Mouse (Mus musculus) embryo, embryonic 10.5 days (tissue): Measurements from ENCODE around the gene Myrip.
"Not testable (repeated sequence)": the region's sequence is repeated elsewhere in the genome, so short reads cannot be mapped to it uniquely, and the experiment has no call there.

Experiments used
- DNase-seq: peaks from one replicate; pipeline ENCODE4 v3.0.0-alpha.2; 2015; ENCODE audit warnings: low spot score

Myrip gene

GRCm38 (mm10) chr9:120301213-120301612 is at the start of gene Myrip:
Gene Myrip, plus strand, starts transcription at chr9:120301513.
- not testable (repeated sequence) for DNase-seq

GRCm38 (mm10) chr9:120259805-120260204 is 41.5 kb upstream of the Myrip start:
- no peak for DNase-seq

- DNase-seq = no peak
Observed at GRCm38 (mm10) chr9:120263994-120264393, 37.3 kb upstream of the Myrip start.

GRCm38 (mm10) chr9:120273083-120273482 is 28.2 kb upstream of the Myrip start:
- no peak for DNase-seq

GRCm38 (mm10) chr9:120275226-120275625 is 26.1 kb upstream of the Myrip start:
- no peak for DNase-seq

GRCm38 (mm10) chr9:120281147-120281546 is 20.2 kb upstream of the Myrip start:
- no peak for DNase-seq

GRCm38 (mm10) chr9:120282461-120283047 is 18.8 kb upstream of the Myrip start:
- no peak for DNase-seq

GRCm38 (mm10) chr9:120283556-120283955 is 17.8 kb upstream of the Myrip start:
- no peak for DNase-seq

- DNase-seq = no peak
Observed at GRCm38 (mm10) chr9:120288011-120288410, 13.3 kb upstream of the Myrip start.

- DNase-seq = no peak
Observed at GRCm38 (mm10) chr9:120290375-120290774, 10.9 kb upstream of the Myrip start.

GRCm38 (mm10) chr9:120292488-120292887 is 8.8 kb upstream of the Myrip start:
- DNase-seq = no peak

- no peak for DNase-seq
Observed at GRCm38 (mm10) chr9:120295527-120295926, 5.8 kb upstream of the Myrip start.

- DNase-seq = no peak
Observed at GRCm38 (mm10) chr9:120296938-120297337, 4.4 kb upstream of the Myrip start.

- no peak for DNase-seq
Observed at GRCm38 (mm10) chr9:120299429-120299828, 1.9 kb upstream of the Myrip start.

GRCm38 (mm10) chr9:120302980-120303452 is 1.7 kb downstream of the Myrip start:
- peak; percentile 12 for DNase-seq

GRCm38 (mm10) chr9:120303453-120304299 is 2.4 kb downstream of the Myrip start:
- peak; percentile 56 for DNase-seq

- DNase-seq = peak; percentile 21
Observed at GRCm38 (mm10) chr9:120304300-120305137, 3.2 kb downstream of the Myrip start.

GRCm38 (mm10) chr9:120315171-120315570 is 13.9 kb downstream of the Myrip start:
- DNase-seq = no peak

GRCm38 (mm10) chr9:120319099-120319498 is 17.8 kb downstream of the Myrip start:
- DNase-seq = no peak

- DNase-seq = no peak
Observed at GRCm38 (mm10) chr9:120320573-120320972, 19.3 kb downstream of the Myrip start.

GRCm38 (mm10) chr9:120322702-120323426 is 21.6 kb downstream of the Myrip start:
- no peak for DNase-seq

- DNase-seq = not testable (repeated sequence)
Observed at GRCm38 (mm10) chr9:120331048-120331447, 29.7 kb downstream of the Myrip start.
